Mouse (Mus musculus) neural tube, embryonic 15.5 days (tissue): Measurements from ENCODE around the gene Spata32. TPM values are rescaled to one million over a fixed set of nuclear protein-coding genes. Genes with fewer than 3 reads are reported as not detected.

Source experiments
- ATAC-seq: fragments of 200-750 bp; cut with Nextera tagmentation; 2 replicates; pipeline ENCODE4 v1.8.0; 2017; ENCODE audit warnings: mild to moderate bottlenecking, moderate TSS enrichment, moderate library complexity; ENCODE audit not compliant: low FRiP score
- H3K27ac ChIP-seq: fragments of 300-500 bp; sonication (generic); replicated peaks from 2 replicates; pipeline ENCODE4 v1.5.1; 2015; ENCODE audit warnings: mild to moderate bottlenecking, inconsistent platforms
- H3K27me3 ChIP-seq: fragments of 300-500 bp; sonication (generic); replicated peaks from 2 replicates; pipeline ENCODE4 v1.6.1; 2015; ENCODE audit warnings: inconsistent platforms
- H3K36me3 ChIP-seq: fragments of 300-500 bp; sonication (generic); 2 replicates; pipeline ENCODE4 v1.6.1; 2015; ENCODE audit warnings: inconsistent platforms
- H3K4me1 ChIP-seq: fragments of 300-500 bp; sonication (generic); 2 replicates; pipeline ENCODE4 v1.6.1; 2015; ENCODE audit warnings: inconsistent platforms
- H3K4me2 ChIP-seq: fragments of 300-500 bp; sonication (generic); 2 replicates; pipeline ENCODE4 v1.6.1; 2015; ENCODE audit warnings: inconsistent platforms, mild to moderate bottlenecking, moderate library complexity
- H3K4me3 ChIP-seq: fragments of 300-500 bp; sonication (generic); replicated peaks from 2 replicates; pipeline ENCODE4 v1.5.1; 2015; ENCODE audit warnings: mild to moderate bottlenecking, inconsistent platforms
- H3K9ac ChIP-seq: fragments of 300-500 bp; sonication (generic); replicated peaks from 2 replicates; pipeline ENCODE4 v1.6.1; 2015; ENCODE audit warnings: mild to moderate bottlenecking, inconsistent platforms
- H3K9me3 ChIP-seq: fragments of 300-500 bp; sonication (generic); replicated peaks from 2 replicates; pipeline ENCODE4 v1.6.1; 2016; ENCODE audit warnings: inconsistent platforms
- WGBS: fragments of 180-500 bp; shearing (Covaris S2); methylation state at CpG from one replicate; pipeline ENCODE4 v1.1.7; 2015; ENCODE audit warnings: mixed read lengths; 5-methylcytosine and 5-hydroxymethylcytosine counted together
- polyA plus RNA-seq: library from polyadenylated mRNA; unstranded; fragments of >200 nt; fragmentation: Nextera tagmentation; extraction: Ambion mirVana; gene quantifications from 2 replicates; pipeline ENCODE4 v1.2.1, GENCODE M21; 2015

The Spata32 gene
- polyA plus RNA-seq, 1 experiment from 2014 or later: 1.00 TPM

GRCm38 (mm10) chr11:103171703-103172391 is 46.4 kb downstream of the Spata32 start:
- H3K9ac ChIP-seq: peak overlapping the region; percentile 76
- ATAC-seq: no peak
- H3K36me3 ChIP-seq: no peaks in the 10 kb centered on the region
- WGBS: 44% methylated on average over 9 of the region's 9 CpGs
- peak overlapping the region; percentile 85 for H3K4me2 ChIP-seq
- H3K4me3 ChIP-seq: peak overlapping the region; percentile 71
- H3K27me3 ChIP-seq: peaks cover 29% of the 10 kb centered on the region
- peaks cover 55% of the 10 kb centered on the region for H3K4me1 ChIP-seq
- H3K9me3 ChIP-seq: no peaks in the 10 kb centered on the region
- no peak overlapping the region for H3K27ac ChIP-seq

DNA sequence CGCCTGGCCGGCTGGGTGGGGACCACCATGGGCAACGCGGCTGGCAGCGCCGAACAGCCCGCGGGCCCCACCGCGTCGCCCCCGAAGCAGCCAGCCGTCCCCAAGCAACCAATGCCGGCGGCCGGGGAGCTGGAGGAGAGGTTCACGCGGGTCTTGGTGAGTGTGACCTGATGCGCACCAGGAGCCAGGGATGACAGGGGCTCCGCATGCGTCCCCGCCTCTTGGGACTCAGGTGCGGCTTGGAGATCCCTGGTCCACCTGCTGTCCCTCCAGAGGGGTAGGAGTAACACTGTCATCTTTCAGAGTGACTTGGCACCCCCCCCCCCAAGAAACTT is 47.0 kb downstream of the Spata32 start:
- Histone ChIP-seq H3K36me3 (no peaks in the 10 kb centered on the region), H3K4me1 (peaks cover 55% of the 10 kb centered on the region), H3K9me3 (no peaks in the 10 kb centered on the region), H3K4me2 (peak overlapping the region; percentile 85), H3K9ac (peak overlapping the region; percentile 76), H3K27ac (peak overlapping the region; percentile 71; the same call in 1 of the 2 replicates), H3K4me3 (peak overlapping the region; percentile 71), H3K27me3 (peaks cover 29% of the 10 kb centered on the region)
- peak; percentile 12; the same call in 1 of the 2 replicates for ATAC-seq
- WGBS: 2% methylated on average over 22 of the region's 23 CpGs

DNA sequence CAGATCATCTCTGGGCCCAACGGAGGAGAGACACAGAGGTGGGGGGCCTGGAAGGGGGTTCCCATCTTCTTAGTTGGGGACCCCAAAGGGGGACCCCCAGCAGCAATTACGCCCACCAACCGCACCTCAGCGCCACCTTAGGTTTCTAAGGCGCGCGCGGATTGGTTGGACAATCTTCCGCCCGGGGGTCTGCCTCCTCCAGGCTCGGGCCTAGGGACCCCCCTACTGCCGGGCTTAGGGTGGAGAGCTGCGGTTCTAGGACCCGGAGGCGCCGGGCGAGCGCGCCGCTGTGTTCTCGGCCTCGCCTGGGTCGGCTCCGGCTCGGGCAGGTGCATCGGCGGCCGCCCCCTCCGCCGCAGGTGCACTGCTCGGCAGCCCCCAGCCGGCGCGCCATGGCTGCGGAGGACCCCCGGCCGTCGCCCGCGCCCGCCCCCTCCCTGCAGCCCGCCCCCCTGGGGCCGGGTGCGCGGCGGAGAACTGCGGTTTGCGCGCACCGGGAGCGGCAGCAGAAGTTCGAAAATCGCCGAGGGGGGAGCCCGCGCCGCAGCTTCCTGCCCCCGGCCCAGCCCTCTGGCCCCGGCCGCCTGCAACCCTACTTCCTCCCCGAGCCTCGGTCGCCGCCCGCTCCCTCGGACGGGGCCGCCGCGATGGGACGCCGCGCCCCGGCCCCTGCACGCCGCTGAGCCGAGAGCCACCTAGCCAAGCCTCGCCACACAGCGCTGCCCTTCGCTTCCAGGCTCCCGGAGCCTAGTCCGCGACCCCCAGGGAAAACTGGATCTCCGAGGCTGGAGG is 47.5 kb downstream of the Spata32 start, which contains the start of gene Fmnl1:
Gene Fmnl1, plus strand, starts transcription at position 614 of the 792 bp plus-strand sequence.
- WGBS: under 1% methylated on average over 70 of the region's 84 CpGs
- Histone ChIP-seq H3K4me1 (peaks cover 55% of the 10 kb centered on the region), H3K27me3 (peaks cover 29% of the 10 kb centered on the region), H3K4me2 (peak within 1 kb of the TSS; percentile 85), H3K4me3 (peak within 1 kb of the TSS; percentile 71), H3K9ac (peak within 1 kb of the TSS; percentile 76), H3K27ac (peak within 1 kb of the TSS; percentile 71), H3K9me3 (no peaks in the 10 kb centered on the region), H3K36me3 (no peaks in the 10 kb centered on the region)
- ATAC-seq: peak; percentile 78

DNA sequence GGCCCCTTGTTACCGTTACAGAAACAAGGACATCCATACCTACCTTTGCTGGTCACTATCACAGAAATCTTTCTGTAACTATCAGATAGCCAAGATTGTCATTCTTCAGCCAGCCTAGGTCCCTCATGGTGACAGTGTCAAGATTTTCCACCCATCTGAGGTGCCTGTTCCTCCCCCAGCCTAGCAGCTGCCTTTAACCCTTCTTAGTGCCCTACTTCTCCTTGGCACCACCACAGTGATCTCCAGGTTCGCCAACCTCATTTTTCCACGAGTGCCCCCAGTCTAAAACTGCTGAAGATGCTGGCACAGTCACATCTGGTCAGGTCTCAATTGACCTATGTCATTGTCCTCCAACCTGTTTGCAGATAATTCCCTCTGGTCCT is 48.1 kb downstream of the Spata32 start:
- Histone ChIP-seq H3K4me1 (peaks cover 55% of the 10 kb centered on the region), H3K27me3 (peaks cover 29% of the 10 kb centered on the region), H3K4me3 (peak overlapping the region; percentile 71), H3K27ac (0 out of 2 replicates have a peak overlapping the region, but pooled peaks have one; percentile 71), H3K9me3 (no peaks in the 10 kb centered on the region), H3K4me2 (peak overlapping the region; percentile 85), H3K36me3 (no peaks in the 10 kb centered on the region), H3K9ac (peak overlapping the region; percentile 76)
- 46% methylated on average over 3 of the region's 3 CpGs for WGBS
- ATAC-seq: peak; percentile 23; the same call in 1 of the 2 replicates

DNA sequence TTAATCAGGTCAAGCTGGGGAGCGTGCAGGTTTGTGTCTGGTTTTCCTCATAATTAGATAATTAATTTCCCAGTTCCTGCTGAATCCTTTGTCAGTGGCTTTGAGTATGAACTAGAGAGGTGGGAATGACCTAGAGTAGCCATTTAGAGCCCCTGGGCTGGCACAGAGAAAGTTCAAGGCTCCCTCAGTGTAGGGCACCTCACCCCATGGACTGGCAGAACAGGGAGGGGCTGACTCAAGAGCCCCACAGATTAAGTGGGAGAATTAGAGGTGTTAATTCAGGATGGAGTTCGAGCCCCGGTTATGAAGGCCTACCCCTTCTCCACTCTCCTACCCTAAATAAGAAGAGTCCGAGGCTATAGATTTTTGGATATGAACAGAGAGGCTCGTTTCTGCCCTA is 48.6 kb downstream of the Spata32 start:
- H3K4me3 ChIP-seq: peak overlapping the region; percentile 71
- peaks cover 54% of the 10 kb centered on the region for H3K4me1 ChIP-seq
- 89% methylated on average over 5 of the region's 5 CpGs for WGBS
- 0 out of 2 replicates have a peak overlapping the region, but pooled peaks have one; percentile 71 for H3K27ac ChIP-seq
- no peak for ATAC-seq
- H3K9ac ChIP-seq: peak overlapping the region; percentile 14; the same call in 1 of the 2 replicates
- H3K36me3 ChIP-seq: no peaks in the 10 kb centered on the region
- H3K27me3 ChIP-seq: peaks cover 29% of the 10 kb centered on the region
- H3K9me3 ChIP-seq: no peaks in the 10 kb centered on the region
- H3K4me2 ChIP-seq: peak overlapping the region; percentile 85

- 25% methylated on average over 9 of the region's 9 CpGs for WGBS
- H3K27me3 ChIP-seq: peaks cover 29% of the 10 kb centered on the region
Measured at GRCm38 (mm10) chr11:103168690-103169390, 49.4 kb downstream of the Spata32 start.

DNA sequence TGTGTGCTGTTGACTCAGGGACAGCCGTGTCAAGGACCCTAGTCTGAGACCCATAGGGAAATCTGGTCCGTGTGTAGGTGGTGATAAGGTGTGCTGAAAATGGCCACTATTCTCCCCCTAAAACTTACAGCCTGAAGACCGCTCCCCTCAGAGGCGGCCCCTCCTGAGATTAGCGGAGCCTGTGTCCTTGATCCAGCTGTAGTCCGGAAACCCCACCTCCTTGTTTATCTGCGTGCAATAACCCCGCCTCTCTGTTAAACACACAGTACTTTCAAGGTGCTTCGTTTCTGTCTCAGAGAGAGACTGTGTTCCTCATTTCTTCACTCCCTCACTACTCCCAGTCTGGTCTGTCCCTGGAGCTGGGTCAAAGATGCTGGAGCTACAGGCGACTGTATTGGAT is 53.8 kb downstream of the Spata32 start:
- H3K27me3 ChIP-seq: peaks cover 6% of the 10 kb centered on the region; the same call in 1 of the 2 replicates
- H3K9ac ChIP-seq: no peak overlapping the region
- peaks cover 7% of the 10 kb centered on the region for H3K4me1 ChIP-seq
- no peak for ATAC-seq
- no peak overlapping the region for H3K4me3 ChIP-seq
- H3K4me2 ChIP-seq: no peak overlapping the region
- no peak overlapping the region for H3K27ac ChIP-seq
- no peaks in the 10 kb centered on the region for H3K9me3 ChIP-seq
- H3K36me3 ChIP-seq: no peaks in the 10 kb centered on the region
- 33% methylated on average over 10 of the region's 10 CpGs for WGBS

More at GRCm38 (mm10) chr11:103168690-103169390, 49.4 kb downstream of the Spata32 start:
- H3K27ac ChIP-seq: peak overlapping the region; percentile 43; the same call in 1 of the 2 replicates
- no peak for ATAC-seq
- H3K4me3 ChIP-seq: no peak overlapping the region
- H3K9ac ChIP-seq: no peak overlapping the region
- peaks cover 46% of the 10 kb centered on the region for H3K4me1 ChIP-seq
- no peaks in the 10 kb centered on the region for H3K36me3 ChIP-seq
- no peak overlapping the region; the same call in 1 of the 2 replicates for H3K4me2 ChIP-seq
- H3K9me3 ChIP-seq: no peaks in the 10 kb centered on the region

- Histone ChIP-seq H3K9ac (no peak overlapping the region), H3K4me2 (no peak overlapping the region), H3K9me3 (no peaks in the 10 kb centered on the region), H3K27me3 (no peaks in the 10 kb centered on the region), H3K4me1 (peaks cover 11% of the 10 kb centered on the region), H3K4me3 (no peak overlapping the region), H3K27ac (no peak overlapping the region), H3K36me3 (no peaks in the 10 kb centered on the region)
- 91% methylated on average over 5 of the region's 5 CpGs for WGBS
- no peak for ATAC-seq
Measured at GRCm38 (mm10) chr11:103162132-103162531, 56.1 kb downstream of the Spata32 start.

DNA sequence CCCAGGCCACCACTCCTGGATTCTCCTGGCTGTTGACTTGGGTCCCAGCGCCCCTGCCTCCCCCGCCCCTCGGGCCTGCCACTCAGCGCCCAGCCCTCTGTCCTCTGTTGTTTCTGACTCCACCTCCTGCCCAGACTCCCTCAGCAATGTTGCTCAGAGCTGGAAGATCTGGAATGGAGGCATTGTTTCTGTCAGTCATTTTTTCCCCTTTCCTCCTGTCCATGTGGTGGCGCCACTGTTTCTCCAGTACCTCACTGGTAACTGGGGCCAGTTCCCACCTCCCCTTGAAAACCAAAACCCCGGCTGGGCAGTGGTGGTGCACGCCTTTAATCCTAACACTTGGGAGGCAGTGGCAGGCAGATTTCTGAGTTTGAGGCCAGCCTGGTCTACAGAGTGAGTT is 56.8 kb downstream of the Spata32 start:
- no peaks in the 10 kb centered on the region for H3K27me3 ChIP-seq
- no peak overlapping the region for H3K4me2 ChIP-seq
- H3K27ac ChIP-seq: no peak overlapping the region
- H3K9ac ChIP-seq: no peak overlapping the region
- no peaks in the 10 kb centered on the region for H3K36me3 ChIP-seq
- ATAC-seq: no peak
- H3K4me1 ChIP-seq: peaks cover 11% of the 10 kb centered on the region
- H3K4me3 ChIP-seq: no peak overlapping the region
- H3K9me3 ChIP-seq: no peaks in the 10 kb centered on the region
- WGBS: 74% methylated on average over 6 of the region's 7 CpGs

DNA sequence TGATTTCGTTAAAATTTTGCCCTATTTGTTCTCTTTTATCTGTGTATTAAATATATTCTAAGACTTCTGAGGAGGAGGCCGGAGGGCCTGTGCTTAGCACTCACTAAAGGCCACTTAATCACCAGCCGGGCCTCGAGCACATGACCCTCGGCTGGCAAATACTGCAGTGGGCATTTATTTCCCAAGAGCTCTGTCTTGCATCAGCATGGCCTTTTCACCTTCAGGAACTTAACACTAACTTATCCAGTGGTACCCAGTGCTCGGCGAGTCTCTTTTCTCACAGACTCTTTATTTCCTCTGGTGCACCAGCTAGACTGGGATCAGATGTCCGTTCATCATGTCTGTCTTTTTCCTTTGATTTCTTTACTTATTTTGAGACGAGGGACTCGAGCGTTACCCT is 57.5 kb downstream of the Spata32 start:
- Histone ChIP-seq H3K27me3 (no peaks in the 10 kb centered on the region), H3K9me3 (no peaks in the 10 kb centered on the region), H3K27ac (no peak overlapping the region), H3K4me1 (peaks cover 11% of the 10 kb centered on the region), H3K36me3 (no peaks in the 10 kb centered on the region), H3K4me2 (no peak overlapping the region), H3K9ac (no peak overlapping the region), H3K4me3 (no peak overlapping the region)
- 88% methylated on average over 11 of the region's 11 CpGs for WGBS
- ATAC-seq: no peak
